Mouse (Mus musculus) neutrophil, adult 83 days (primary cell): Measurements from ENCODE around the gene Grm6. TPM values are rescaled to one million over a fixed set of nuclear protein-coding genes. Genes with fewer than 3 reads are reported as not detected.

Experiments
- total RNA-seq, 2 experiments: library from RNA; stranded (reverse); gene quantifications; one replicate each; pipeline ENCODE4 v1.2.4; 2023

The Grm6 gene
- under 1 TPM; 0.64 to 0.90 TPM for total RNA-seq

GRCm38 (mm10) chr11:50850177-50850735 lies at the start of gene Grm6:
Gene Grm6, plus strand, starts transcription at chr11:50850685.

GRCm38 (mm10) chr11:50827010-50827953 lies 23.2 kb upstream of the Grm6 start, which contains the start of gene Zfp354c:
Gene Zfp354c, minus strand, starts transcription at chr11:50827724.

GRCm38 (mm10) chr11:50841023-50841735 lies 9.3 kb upstream of the Grm6 start, which contains the start of gene Zfp879:
Gene Zfp879, minus strand, starts transcription at chr11:50841552.

GRCm38 (mm10) chr11:50887390-50888128 lies 37.1 kb downstream of the Grm6 start, which contains the start of gene Zfp454:
Gene Zfp454, minus strand, starts transcription at chr11:50887651.

Other genes with a start within 250 kb of the Grm6 start
- gene Adamts2, start 248.6 kb upstream of the Grm6 start, total RNA-seq, result under 1 TPM; 0.62 to 0.81 TPM
- under 1 TPM; 0.18 to 0.39 TPM for gene Zfp354c, start 23.0 kb upstream of the Grm6 start, total RNA-seq
- gene Zfp879, start 9.1 kb upstream of the Grm6 start, total RNA-seq, result not detected
- gene Zfp454, start 37.0 kb downstream of the Grm6 start, total RNA-seq, result not detected
- gene Zfp2, start 65.5 kb downstream of the Grm6 start, total RNA-seq, result under 1 TPM in 1 of 2 experiments, not detected in 1; 0.53 TPM
- under 1 TPM in 1 of 2 experiments, not detected in 1; 0.22 TPM for gene Zfp354b, start 80.9 kb downstream of the Grm6 start, total RNA-seq
- gene 4933414I15Rik, start 93.1 kb downstream of the Grm6 start, total RNA-seq, result not detected
- gene Prop1, start 103.1 kb downstream of the Grm6 start, total RNA-seq, result not detected
- not detected for gene Olfr1378, start 115.8 kb downstream of the Grm6 start, total RNA-seq
- not detected for gene Olfr1377, start 131.3 kb downstream of the Grm6 start, total RNA-seq
- not detected for gene Olfr51, start 152.9 kb downstream of the Grm6 start, total RNA-seq
- not detected for gene Olfr54, start 163.6 kb downstream of the Grm6 start, total RNA-seq
- not detected for gene Olfr1375, start 197.4 kb downstream of the Grm6 start, total RNA-seq
- gene Zfp354a, start 208.6 kb downstream of the Grm6 start, total RNA-seq, result not detected